Mouse (Mus musculus): Measurements from ENCODE around the gene Txnrd3. TPM values are rescaled to one million over a fixed set of nuclear protein-coding genes. Genes with fewer than 3 reads are reported as not detected.
A peak's percentile ranks its signal among the peaks of the same experiment; 100 is the strongest.

Txnrd3 gene
- total RNA-seq (2021) = 11.1 and 12.7 TPM in 2 replicates
- long read RNA-seq, experiment 1, transcript Txnrd3-201 (16 exons, 2,836 nt) = major isoform, 18 of 25 reads
- long read RNA-seq, experiment 1, partial matches to known transcripts = 4 of 25 reads
- long read RNA-seq, experiment 1, other reads (novel, unspliced or antisense) = 3 of 25 reads
- long read RNA-seq, experiment 2, transcript Txnrd3-201 (16 exons, 2,836 nt) = major isoform, 18 of 26 reads
- long read RNA-seq, experiment 2, partial matches to known transcripts = 6 of 26 reads
- long read RNA-seq, experiment 2, other reads (novel, unspliced or antisense) = 2 of 26 reads

- DNase-seq = peak; percentile 97
Measured at GRCm38 (mm10) chr6:89643798-89644270, at the start of gene Txnrd3. TSS of gene Txnrd3 (plus strand) at chr6:89643988.

GRCm38 (mm10) chr6:89595018-89595776 is 48.6 kb upstream of the Txnrd3 start, which contains the start of gene Chchd6:
TSS of gene Chchd6 (minus strand) at chr6:89595652.
- DNase-seq = peak; percentile 97

DNA sequence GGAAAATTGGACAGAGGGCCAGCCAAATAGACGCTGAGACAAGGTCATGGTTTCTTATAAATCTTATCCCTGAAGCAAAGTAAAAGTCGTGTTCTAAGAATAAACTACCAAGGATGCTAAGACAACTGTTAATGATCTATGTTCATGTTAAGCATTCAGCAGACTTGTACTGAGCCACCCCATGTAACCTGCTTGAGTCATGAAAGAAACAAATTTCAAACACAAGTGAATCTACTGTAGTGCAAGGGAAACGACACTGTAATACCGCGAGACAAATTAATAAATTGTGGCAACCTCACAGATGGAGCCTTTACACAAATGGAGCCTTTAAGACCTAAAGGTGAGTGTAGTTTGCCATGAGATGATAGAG is 48.0 kb upstream of the Txnrd3 start:
- DNase-seq = no peak

DNA sequence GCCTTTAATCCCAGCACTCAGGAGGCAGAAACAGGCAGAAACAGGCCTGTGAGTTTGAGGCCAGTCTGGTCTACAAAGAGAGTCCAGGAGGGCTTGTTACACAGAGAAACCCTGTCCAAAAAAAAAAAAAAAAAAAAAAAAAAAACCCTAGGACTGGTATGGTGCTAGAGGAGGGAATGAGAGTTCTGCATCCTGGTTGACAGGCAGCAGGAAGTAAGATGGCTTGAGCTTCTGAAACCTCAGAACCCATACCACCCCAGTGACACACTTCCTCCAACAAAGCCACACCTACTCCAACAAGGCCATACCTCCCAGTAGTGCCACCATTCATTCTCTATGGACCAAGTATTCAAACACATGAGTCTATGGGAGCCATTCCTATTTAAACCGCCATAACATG is 47.3 kb upstream of the Txnrd3 start:
- DNase-seq = no peak

GRCm38 (mm10) chr6:89606096-89606495 is 37.7 kb upstream of the Txnrd3 start:
- peak; percentile 11 for DNase-seq

- DNase-seq = peak; percentile 29
Measured at GRCm38 (mm10) chr6:89607999-89608398, 35.8 kb upstream of the Txnrd3 start.

- no peak for DNase-seq
Measured at GRCm38 (mm10) chr6:89613336-89614106, 30.3 kb upstream of the Txnrd3 start.

DNA sequence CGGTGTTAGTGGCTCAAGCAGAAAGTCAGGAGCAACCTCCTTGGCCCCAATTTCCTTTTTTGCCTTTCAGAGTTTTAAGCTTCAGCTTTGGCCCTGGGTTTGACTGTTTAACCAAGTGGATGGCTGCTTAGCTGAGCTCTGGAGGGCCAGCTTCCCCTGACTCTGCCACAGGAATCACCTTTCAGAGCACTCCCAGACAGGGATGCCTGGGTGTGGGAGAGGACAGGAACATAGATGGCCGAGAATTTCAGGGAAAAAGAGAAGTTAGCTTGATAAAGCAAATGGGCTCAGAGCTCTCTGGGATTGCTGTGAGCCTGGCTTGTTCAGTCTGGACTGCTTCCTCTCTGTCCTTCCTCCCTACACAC is 29.7 kb upstream of the Txnrd3 start:
- no peak for DNase-seq

- DNase-seq = no peak
Measured at GRCm38 (mm10) chr6:89614596-89615372, 29.0 kb upstream of the Txnrd3 start.

GRCm38 (mm10) chr6:89615373-89615755 is 28.4 kb upstream of the Txnrd3 start:
- no peak for DNase-seq

GRCm38 (mm10) chr6:89622647-89623046 is 21.1 kb upstream of the Txnrd3 start:
- no peak for DNase-seq

GRCm38 (mm10) chr6:89628045-89628785 is 15.6 kb upstream of the Txnrd3 start:
- no peak for DNase-seq

- DNase-seq = peak; percentile 87
Measured at GRCm38 (mm10) chr6:89631809-89632562, 11.8 kb upstream of the Txnrd3 start.

- DNase-seq = no peak
Measured at GRCm38 (mm10) chr6:89633115-89633514, 10.7 kb upstream of the Txnrd3 start.

DNA sequence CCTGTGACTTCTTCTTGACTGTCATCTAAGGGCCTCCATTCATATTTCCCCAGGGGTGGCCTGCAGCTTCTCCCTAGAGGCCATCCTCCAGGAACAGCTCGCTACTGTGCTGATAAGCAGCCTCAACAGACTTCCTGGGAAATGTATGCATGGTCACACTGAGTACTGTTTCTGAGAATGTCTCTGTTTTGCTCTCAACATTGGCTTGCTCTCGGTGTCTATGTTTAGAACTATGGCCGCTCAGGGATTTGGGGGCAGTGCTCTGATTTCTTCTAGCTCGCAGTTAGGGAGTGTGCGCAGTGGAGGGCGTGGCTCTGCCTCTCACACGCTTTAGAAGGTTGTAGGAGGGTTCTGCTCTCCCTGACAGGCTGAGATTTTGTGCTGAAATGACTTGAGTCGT is 9.4 kb upstream of the Txnrd3 start:
- DNase-seq = peak; percentile 19

- no peak for DNase-seq
Measured at GRCm38 (mm10) chr6:89637977-89638376, 5.8 kb upstream of the Txnrd3 start.

DNA sequence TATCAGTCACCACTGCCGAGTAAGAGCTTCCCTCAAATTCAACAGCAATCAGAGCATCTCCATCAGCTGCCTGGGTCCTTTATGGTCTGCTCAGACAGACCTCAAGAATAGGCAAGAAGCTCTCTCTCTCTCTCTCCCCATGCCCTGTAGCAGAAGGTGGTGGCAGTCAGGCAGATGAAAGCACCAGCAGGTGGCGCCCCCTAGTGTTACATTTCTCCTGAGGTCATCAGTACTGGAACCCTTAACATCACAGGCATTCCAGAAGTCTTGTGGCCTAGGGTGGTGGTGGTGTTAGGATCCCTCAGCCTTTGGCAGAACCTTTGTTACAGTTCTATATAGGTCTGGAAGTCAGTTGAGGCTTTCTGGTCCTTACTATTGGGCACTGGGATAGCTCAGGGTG is 4.8 kb upstream of the Txnrd3 start:
- peak; percentile 72 for DNase-seq

- peak; percentile 97 for DNase-seq
Measured at GRCm38 (mm10) chr6:89644271-89645075, 685 bp downstream of the Txnrd3 start.

GRCm38 (mm10) chr6:89649897-89650296 is 6.1 kb downstream of the Txnrd3 start:
- no peak for DNase-seq

GRCm38 (mm10) chr6:89651770-89652169 is 8.0 kb downstream of the Txnrd3 start:
- DNase-seq = no peak
